Mouse (Mus musculus) central nervous system, embryonic 11.5 days (tissue): ENCODE results near the gene Lhx3. TPM values are rescaled to one million over a fixed set of nuclear protein-coding genes. Genes with fewer than 3 reads are reported as not detected.

Source experiments
- polyA plus RNA-seq: library from polyadenylated mRNA; depleted of rRNA; stranded (reverse); fragments of >200 nt; gene quantifications from 2 replicates; pipeline ENCODE4 v1.2.3, GENCODE M21; 2012; rRNA removed

Lhx3 gene
- polyA plus RNA-seq = 1.7 and 5.5 TPM in 2 replicates

GRCm38 (mm10) chr2:26208126-26208789 lies at the start of gene Lhx3:
Lhx3 (minus strand) TSS chr2:26208289.

GRCm38 (mm10) chr2:26237290-26237782 lies 29.2 kb upstream of the Lhx3 start, which contains the start of gene Qsox2:
Qsox2 (minus strand) TSS chr2:26237525.

Other genes starting within 250 kb of the Lhx3 start
- 35.4 and 36.1 TPM in 2 replicates for gene Camsap1, start 225.0 kb downstream of the Lhx3 start, polyA plus RNA-seq
- gene Ubac1, start 186.5 kb downstream of the Lhx3 start, polyA plus RNA-seq = 84.6 and 112 TPM in 2 replicates
- 4.4 and 6.1 TPM in 2 replicates for gene Nacc2, start 85.1 kb downstream of the Lhx3 start, polyA plus RNA-seq
- 16.9 and 17.4 TPM in 2 replicates for gene Qsox2, start 29.2 kb upstream of the Lhx3 start, polyA plus RNA-seq
- gene Ccdc187, start 86.3 kb upstream of the Lhx3 start, polyA plus RNA-seq = 0.53 and 0.64 TPM in 2 replicates
- gene Gpsm1, start 107.2 kb upstream of the Lhx3 start, polyA plus RNA-seq = 90.4 and 91.8 TPM in 2 replicates
- 29.9 and 41.4 TPM in 2 replicates for gene Dnlz, start 143.8 kb upstream of the Lhx3 start, polyA plus RNA-seq
- gene Card9, start 152.6 kb upstream of the Lhx3 start, polyA plus RNA-seq = 2.5 and 3.2 TPM in 2 replicates
- gene Snapc4, start 172.4 kb upstream of the Lhx3 start, polyA plus RNA-seq = 38.3 and 45.5 TPM in 2 replicates
- 171 and 203 TPM in 2 replicates for gene Entr1, start 181.0 kb upstream of the Lhx3 start, polyA plus RNA-seq
- 113 and 121 TPM in 2 replicates for gene Pmpca, start 181.1 kb upstream of the Lhx3 start, polyA plus RNA-seq
- gene Inpp5e, start 200.9 kb upstream of the Lhx3 start, polyA plus RNA-seq = 37.1 and 43.5 TPM in 2 replicates
- 36.5 and 43.9 TPM in 2 replicates for gene Sec16a, start 236.9 kb upstream of the Lhx3 start, polyA plus RNA-seq